Mouse (Mus musculus): Measurements from ENCODE around the gene Slc23a3.

Slc23a3 gene

DNA sequence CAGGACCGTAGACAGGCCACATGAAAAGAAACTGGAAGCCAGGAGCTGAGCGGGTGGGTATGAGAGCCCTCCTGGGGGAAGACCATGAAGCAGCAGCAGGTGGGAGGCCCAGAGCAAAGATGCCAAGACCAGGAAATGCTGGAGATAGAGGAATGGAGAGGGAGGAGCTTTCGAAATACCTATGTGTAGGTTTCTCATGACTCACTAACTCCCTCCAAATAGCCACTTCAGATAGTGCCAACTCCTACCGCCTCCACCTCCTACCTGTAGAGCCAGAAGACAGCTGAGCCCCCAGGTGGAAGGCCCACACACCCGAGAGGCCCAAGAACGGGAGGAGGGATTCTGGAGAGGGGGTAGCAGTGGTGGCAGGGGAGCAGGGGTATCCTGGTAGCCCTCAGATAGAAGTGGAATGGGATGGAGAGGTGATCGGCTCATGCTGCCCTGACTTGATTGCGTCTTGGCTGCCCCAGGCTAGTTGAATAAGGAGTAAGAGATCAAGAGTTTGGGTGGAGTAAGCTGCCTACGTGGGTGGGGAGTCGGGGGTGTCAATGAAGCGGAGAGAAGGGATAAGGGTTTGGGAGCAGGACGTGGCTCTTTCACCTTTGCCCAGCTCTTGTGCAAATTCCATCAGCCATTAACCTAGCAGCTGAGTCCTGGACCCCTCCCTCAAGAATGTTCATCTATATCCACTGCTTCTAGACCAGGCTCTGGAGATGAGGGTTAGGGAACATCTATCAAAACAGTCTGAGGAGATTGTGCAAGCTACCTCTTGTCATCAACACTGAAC, at the start of gene Slc23a3:
Gene Slc23a3, minus strand, starts transcription at position 470 of the 787 bp plus-strand sequence.
- in situ Hi-C loops (cut with MseI, MboI), result no loop called here

DNA sequence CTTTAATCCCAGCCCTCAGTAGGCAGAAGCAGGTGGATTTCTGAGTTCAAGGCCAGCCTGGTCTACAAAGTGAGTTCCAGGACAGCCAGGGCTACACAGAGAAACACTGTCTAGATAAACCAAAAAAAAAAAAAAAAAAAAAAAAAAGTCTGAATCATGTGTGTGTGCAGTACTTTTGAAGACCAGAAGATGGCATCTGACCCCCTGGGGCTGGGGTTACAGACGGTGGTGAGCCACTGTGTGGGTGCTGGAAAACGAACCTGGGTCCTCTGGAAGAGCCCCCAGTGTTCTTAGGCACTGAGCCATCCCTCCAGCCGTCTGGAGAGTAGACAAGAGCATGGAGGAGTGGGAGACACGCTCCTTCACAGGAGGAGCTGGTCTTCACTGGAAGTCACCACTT, 48.5 kb upstream of the Slc23a3 start:
- in situ Hi-C loops (cut with MseI, MboI), result no loop called here

DNA sequence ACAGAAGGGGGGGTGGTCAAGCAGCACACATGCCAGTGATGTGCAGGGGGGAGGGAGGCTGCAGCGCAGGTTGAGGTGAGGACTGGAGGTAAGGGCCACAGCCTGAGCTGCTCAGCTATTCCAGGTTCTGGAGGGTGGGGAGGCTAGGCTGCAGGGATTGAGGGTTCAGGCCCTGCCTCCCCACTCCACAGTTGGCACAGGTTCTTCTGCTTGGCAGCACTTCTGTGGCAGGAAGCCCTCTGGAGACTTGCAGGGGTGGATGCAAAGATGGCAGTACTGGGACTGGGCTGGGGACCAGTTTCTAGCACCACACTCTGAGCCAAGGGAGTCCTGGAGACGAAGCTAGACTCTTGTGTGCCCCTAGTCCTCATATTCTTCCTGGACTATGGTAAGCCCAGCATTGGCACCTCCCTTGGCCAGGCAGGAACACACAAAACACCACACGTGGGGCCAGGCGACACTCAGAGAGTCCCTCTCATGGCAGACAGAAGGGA, 47.7 kb upstream of the Slc23a3 start:
- in situ Hi-C loops (cut with MseI, MboI), result no loop called here

DNA sequence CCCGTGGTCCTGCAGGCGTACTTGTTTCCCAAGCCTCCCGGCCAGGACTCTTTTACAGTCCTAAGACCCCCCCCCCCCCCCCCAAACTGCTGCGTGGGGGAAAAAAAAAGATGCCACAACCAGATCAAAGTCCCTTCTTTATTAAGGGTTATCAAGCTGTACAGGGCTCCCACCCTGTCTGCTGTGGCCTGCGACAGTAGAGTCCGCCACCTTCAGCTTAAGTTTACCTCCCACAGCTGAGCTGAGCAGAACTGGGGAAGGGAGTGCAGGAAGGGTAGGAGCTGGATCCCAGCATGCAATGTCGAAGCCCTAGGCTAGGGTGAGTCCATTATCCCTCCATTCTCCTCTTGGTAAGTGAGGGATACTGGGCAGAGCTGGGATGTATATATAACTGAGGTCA, 47.1 kb upstream of the Slc23a3 start:
- in situ Hi-C loops (cut with MseI, MboI), result no loop called here

DNA sequence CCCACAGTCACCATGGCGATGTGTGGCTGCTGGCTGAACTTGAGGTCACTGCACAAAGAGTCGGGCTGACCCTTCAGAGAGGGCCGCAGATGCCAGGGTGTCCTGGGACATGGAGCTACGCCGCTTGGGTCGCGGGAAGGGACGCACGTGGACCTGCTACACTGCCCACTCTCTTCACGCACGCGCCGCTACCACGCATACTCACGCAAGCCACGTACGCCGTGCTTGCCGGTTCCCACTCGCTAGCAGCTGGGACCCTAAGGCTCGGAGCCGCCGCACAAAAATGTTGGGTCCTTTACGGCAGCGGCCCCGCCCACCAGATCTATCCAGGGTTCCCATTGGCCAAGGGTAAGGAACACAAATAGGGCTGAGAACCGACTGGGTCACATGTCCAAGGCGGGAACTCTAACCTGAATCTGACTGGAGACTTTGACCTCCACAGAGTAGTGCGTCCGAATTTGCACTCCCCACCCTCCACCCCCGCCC, 46.5 kb upstream of the Slc23a3 start, which contains the start of gene Abcb6:
Gene Abcb6, minus strand, starts transcription at position 288 of the 486 bp plus-strand sequence.
- in situ Hi-C loops (cut with MseI, MboI), result no loop called here

DNA sequence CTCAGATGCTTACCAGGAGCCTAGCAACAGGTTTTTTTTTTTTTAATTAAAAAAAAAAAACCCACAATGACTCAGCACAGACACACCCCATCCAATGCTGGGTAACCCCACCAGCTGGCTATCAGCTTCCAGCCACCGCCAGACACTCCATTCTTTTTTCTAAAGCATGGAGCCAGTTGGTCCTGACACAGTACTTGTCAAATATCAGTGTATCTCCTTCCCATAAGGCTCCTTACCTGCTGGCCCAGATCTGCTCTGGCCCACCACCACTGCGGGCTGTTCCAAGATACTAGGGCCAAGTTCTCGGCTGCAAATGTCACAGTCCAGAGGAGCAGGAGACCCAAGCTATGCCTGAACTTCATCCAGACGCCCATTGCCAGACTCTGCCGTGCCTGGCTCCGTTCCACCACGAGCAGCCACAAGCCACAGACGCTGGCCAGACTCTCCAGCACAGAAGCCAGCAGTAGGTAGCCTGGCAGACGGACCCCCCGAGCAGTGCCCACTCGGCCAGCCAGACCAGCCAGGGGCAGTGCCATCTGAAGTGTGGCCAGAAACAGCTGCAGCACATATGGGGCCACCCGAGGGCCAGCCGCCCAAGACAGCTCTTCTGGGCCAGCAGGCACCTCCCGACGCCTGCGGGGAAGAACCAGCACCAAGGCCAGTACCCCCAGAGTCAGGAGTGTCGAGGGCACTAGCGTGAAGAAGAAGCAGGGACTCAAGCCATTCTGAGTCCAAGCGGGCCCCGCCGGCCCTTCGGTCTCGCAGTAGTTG, 45.8 kb upstream of the Slc23a3 start:
- in situ Hi-C loops (cut with MseI, MboI), result no loop called here

DNA sequence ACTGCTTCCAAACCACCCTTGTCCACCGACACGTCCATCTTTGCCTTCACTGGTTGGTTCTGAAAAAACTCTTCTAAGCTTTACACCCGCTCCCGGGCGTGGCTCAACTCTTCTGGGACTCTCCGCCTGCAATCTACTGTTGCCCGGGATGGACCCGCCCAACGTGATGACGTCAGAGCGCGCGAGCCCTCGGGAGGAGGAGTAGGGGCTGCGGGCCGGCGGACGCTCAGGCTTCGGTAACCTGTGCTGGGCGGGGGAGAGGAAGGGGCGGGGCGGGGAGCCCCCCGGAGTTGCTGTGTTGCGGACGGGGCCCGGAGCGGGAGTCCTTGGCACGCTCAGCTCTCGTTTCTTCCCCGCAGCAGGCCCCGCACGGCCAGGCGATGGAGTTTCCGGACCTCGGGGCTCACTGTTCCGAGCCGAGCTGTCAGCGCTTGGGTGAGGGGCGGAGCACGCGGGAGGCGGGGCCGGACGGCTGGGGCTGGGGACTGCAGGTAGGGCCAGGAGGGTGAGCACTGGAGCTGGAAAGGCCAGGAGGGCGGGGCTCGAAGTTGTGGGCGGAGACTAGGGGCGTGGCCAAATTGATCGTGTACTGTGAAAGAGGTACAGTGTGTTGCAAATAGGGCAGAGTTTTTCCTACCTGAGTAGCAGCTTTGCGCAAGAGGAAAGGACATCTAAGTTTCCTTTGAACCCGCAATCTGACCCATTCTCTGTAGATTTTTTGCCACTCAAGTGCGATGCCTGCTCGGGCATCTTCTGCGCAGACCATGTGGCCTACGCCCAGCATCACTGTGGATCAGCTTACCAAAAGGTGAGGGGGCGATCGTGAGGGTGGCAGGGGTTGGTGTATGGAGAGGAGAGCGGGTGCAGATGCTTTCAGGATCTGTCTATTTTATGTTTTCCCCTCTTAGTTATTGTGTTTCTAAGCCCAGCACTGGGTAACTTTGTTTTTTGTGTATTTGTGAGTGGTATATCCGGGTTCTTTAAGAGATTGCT, 35.1 kb upstream of the Slc23a3 start, which contains the start of gene Zfand2b:
Gene Zfand2b, plus strand, starts transcription at position 175 of the 993 bp plus-strand sequence.
- in situ Hi-C loops (cut with MseI, MboI), result no loop called here

DNA sequence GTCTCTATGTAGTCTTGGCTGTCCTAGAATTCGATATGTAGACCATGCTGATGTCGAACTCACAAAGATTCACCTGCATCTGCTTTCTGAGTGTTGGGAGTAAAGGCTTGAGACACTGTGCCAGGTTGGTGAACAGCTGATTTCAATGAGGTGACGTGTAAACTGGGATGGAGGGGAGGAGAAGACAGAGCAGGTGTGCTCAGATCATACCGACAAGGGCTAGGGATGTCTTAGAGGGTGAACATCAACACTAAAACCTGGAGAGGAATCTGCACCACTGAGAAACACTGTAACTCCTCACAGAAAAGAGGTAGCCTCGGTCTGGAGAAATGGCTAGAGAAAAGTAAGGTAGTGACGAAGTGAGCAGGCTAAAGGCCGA, 34.4 kb upstream of the Slc23a3 start:
- in situ Hi-C loops (cut with MseI, MboI), result no loop called here

DNA sequence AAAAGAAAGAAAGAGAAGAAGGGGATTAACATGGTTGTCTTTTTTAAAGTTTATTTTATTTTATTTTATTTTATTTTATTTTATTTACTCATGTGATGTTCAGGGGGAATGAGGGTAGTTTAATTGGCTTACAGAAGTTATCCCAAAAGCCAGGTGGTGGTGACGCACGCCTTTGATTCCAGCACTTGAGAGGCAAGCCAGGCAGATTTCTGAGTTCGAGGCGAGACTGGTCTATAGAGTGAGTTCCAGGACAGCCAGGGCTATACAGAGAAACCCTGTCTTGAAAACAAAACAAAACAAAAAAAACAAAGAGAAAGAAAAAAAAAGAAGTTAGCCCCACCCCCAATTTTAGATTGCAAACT, 26.5 kb upstream of the Slc23a3 start:
- in situ Hi-C loops (cut with MseI, MboI), result no loop called here

DNA sequence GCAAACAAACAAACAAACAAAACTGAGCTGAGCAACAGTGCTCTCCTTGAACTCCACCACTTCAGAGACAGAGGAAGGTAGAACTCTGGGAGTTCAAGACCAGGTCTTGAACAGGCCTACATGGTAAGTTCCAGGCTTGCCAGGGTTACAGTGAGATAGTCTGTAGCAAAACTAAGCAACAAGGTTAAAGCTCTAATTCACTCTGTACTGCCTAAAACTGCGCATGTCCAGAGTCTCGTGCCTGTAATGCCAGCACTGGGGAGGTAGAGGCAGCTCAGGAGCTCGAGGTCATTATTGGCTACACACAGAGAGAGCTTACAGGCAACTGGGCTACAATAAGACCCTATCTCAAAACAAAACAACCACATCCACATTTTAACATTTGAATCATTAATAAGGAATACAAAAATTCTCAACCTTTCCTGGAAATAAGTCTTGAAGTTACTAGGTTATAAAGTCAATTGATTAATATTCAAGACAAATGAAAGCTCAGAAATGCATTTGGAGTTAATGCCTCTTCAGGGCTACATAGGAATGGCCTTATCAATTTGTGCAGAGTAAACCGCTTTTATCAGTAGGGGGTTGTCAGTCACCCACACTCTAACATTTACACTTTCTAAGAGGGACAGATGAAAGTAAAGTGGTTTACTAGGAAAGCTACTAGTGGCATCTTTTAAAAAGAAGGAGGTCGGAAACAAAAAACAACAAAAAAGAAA, 26.0 kb upstream of the Slc23a3 start:
- in situ Hi-C loops (cut with MseI, MboI), result no loop called here

DNA sequence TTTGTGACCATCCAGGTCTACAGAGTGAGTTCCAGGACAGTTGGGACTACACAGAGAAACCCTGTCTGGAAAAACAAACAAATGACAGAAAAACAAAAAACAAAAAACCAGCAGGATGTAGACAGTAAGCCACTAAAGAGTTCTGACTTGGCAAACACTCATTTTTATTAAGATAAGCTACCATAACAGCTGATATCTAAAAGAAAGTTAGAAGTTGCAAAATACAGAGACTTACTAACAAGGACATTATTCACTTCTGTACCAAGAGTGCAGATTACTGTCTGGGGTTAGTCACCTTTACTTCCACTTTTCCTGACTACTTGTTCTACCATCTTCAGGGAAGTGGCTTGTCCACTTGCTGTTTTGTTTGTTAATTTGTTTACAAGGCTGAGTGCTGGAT, 25.3 kb upstream of the Slc23a3 start:
- in situ Hi-C loops (cut with MseI, MboI), result no loop called here

DNA sequence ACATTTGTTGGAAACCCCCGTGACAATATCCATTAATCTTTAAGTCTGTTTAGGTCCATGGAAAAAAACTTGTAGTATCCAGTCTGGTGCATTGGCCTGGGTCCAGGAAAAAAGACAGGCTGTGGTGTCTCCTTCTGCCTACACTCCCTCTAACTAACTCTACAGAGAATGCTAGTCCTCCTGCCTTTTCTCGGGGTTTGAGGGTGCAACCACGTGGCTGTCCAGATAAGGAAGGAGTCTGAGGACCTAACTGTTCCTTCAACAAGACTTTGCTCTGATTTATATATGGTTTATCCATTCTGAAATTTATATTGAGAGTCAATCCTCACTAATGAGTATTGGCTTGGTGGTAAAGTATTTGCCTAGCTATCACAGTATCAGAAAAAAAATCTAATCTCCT, 22.1 kb upstream of the Slc23a3 start:
- in situ Hi-C loops (cut with MseI, MboI), result no loop called here

DNA sequence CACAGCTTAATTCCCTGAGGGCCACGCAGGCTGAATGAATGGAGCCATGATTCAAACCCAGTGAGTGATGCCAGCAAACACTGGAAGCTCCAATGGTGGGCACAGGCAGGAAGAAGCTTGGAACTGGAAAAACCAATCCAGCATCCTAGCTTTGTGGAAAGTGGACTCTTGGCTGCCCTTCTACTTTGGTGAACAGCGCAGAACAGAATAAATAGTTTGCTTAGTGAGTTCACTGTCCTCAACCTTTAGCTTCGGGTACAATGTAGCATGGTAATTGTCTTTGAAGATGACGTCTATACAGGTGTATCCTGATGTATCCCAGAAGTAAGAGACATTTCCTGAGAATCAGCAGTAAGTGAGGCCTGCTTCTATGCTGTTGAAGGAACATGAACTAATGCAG, 15.0 kb upstream of the Slc23a3 start:
- in situ Hi-C loops (cut with MseI, MboI), result no loop called here

DNA sequence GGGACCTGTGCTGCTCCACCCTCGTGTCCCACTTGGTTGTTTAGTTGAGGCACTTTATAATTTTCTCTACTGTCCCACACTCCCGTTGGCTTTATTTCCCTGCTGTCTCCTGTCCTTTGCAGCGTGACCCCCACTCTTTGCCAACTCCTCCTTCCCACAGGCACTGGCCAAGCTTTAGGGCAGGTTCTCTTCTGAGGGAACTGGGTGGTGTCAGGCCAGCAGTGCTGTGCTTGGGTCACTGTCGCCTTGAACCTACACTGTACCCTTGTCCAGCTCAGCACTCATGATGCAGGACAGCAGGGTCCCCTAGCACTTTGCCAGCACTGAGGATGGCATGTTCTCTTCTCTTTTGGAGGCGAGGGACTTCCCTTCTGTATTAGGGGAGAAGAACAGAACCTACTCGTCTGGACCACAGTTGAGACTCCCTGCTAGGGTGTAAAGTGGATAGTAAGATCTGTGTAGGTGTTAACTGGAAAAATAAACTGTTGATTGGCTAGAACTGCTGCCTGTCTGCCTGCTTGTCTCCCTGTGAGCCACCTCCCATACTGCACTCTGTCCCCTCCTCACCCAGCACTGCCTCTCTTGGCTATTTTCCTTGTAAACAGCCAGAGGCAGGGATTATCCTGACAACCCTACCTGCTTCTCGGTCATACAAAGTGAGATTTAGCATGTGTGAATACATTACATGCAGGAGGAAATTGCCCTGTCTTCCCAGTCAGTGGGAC, 13.9 kb upstream of the Slc23a3 start:
- in situ Hi-C loops (cut with MseI, MboI), result no loop called here

DNA sequence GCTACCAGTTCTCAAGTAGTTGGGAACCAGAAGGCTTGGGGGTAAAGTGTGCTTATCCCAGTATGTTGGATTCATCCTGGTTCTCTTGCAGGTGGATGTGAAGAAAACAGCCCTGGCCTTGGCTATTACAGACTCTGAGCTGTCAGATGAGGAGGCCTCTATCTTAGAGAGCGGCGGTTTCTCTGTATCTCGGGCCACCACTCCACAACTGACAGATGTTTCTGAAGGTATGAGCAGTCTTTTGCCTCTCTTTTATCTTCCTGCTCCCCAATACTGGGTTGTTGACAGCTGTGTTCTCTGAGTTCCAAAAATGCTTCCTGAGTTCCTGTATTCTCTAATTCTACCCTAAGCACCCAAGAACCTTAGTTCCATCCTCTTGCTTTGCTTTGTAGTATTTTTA, 11.9 kb upstream of the Slc23a3 start:
- in situ Hi-C loops (cut with MseI, MboI), result no loop called here

DNA sequence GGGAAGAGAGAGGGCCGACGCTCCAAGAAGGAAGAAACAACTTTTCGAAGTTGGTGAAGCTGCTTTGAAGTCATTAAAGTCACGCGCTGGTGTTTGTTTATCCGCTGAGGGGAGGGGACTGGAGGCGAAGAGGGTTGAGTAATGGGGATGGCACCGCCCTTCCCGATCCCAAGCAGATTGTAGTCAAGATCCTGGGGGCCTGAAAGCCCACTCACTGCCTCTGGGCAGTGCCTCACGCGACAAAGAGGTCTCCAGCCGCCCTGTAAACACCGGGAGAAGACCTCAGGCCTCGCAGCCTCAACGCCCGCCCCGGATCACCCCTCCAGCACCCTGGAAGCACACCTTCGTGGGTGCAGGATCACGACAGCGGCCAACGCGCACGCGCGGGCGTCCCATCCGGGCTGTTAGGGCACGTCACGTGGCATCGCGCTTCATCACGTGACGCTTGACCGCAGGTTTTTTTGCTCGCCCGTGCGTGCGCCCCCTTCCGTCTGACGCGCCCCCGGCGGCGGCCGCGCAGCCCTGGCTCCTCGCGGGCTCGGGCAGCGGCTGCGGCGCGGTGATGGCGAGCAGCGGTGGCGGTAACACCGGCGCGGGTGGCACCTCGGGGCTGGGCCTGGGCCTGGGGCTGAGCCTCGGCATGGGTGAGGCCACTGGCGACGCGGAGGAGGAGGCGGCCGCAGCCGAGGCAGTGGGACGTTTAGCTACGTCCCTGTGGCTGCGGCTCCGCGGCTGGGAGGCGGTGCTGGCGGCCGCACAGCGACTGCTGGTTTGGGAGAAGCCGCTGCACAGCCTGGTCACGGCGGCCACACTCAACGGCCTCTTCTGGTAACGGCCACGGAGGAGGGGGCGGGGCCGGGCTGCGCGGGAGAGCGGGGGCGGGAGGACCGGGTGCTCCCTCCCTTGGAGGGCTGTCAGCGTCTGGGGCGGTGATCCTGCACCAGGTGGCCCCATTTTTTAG, 8.9 kb upstream of the Slc23a3 start, which contains the start of the genes Cnppd1 and Retreg2:
Gene Cnppd1, minus strand, starts transcription at position 411 of the 961 bp plus-strand sequence.
Gene Retreg2, plus strand, starts transcription at position 478 of the 961 bp plus-strand sequence.
- in situ Hi-C loops (cut with MseI, MboI), result no loop called here

DNA sequence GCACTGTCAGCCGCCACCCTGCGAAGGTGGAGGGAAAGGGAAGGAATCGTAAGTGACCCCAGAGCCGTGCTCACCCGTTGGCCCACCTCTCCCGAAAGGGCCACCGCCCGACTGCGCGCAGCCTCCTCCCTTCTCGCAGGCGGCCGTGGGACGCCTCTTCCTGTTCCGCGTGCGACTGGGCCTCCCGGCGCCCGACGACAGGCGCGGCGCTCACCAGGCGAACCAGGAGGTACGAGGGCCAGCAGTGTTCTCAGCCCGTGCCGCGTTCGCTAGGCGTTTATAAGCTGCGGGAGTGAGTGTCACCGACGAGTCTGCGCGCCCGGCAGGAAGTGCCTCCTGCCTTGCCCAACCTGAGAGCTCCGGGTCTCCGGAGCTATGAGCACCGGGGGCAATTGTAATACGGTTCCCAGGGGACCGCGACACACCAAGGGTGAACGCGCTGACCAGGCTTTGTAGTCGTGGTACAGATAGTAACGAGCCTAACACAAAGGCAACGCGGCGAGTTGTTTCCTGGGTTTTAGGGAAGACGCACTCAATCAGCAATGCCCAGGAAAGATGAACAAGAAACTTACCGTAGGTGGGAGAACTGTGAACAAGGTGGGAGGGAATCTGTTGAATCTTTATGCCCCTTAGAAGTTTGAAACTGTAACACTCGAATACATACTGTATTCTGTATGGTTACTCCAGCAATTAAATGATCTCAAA, 7.9 kb upstream of the Slc23a3 start:
- in situ Hi-C loops (cut with MseI, MboI), result no loop called here

DNA sequence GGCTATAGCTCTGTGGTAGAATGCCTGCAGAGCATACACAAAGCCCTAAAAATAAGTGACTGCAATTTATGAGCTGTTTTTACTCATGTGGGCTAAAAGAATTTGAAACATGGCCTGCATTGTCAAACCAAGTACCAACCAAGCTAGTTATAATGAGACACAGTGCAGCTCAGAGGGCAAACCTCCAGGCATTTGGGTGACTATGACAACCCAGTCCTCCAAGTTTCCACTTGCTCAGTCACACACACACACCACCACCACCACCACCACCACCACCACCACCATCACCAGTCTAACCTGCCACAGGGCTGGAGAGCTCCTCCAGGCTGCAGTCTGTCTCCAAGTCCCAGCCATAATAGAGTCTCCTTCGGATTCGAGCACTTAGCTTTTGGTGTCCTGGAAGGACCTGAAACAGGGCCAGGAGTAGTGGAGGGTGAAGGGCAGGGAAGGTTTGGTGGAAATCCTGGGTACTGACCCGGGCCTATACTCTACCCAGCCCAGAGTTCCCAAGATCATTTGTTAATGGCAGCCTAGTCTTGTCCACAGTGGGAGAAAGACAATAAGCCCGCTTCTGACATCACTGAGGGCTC, 7.0 kb upstream of the Slc23a3 start:
- in situ Hi-C loops (cut with MseI, MboI), result no loop called here

Measured in mouse trophoblast stem cell (cell line).